Mouse (Mus musculus): Measurements from ENCODE around the gene Rdm1.
"Not testable (repeated sequence)": the region's sequence is repeated elsewhere in the genome, so short reads cannot be mapped to it uniquely, and the experiment has no call there.

The Rdm1 gene

DNA sequence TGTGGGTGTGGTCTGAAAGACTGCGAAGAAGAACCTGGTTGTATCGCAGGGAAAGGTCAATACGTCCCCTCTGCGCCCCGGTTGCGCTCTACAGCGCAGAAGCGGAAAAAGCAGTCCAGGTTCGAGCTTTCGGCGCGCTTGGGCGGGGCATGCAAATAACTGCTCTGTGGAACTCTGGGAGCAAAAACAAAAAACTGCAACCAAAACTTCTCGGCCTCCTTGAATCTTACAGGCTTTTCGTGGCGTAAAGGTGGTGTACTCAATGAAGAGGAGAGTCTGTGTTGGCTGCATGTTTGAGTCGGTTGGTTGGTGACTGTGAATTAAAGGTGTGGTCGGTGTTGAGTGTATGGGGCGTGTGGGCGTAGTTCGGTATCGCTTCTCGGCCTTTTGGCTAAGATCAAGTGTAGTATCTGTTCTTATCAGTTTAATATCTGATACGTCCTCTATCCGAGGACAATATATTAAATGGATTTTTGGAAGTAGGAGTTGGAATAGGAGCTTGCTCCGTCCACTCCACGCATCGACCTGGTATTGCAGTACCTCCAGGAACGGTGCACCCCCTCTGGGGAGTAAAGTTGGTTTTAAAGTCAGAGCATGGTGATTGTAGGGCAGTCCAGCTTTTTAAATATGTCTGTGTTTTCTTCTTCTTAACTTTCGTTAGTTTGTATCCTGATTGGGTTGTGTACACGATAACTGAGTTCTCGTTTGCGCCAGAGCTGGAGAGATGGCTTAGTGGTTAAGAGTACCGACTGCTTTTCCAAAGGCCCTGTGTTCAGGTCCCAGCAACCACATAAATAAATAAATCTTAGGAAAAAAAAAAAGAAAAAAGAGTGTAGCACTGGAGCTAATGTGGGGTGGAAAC lies at the start of gene Rdm1:
TSS of gene Rdm1 (plus strand) at position 201 of the 862 bp plus-strand sequence.
- DNase-seq: peak; percentile 90 to 92

DNA sequence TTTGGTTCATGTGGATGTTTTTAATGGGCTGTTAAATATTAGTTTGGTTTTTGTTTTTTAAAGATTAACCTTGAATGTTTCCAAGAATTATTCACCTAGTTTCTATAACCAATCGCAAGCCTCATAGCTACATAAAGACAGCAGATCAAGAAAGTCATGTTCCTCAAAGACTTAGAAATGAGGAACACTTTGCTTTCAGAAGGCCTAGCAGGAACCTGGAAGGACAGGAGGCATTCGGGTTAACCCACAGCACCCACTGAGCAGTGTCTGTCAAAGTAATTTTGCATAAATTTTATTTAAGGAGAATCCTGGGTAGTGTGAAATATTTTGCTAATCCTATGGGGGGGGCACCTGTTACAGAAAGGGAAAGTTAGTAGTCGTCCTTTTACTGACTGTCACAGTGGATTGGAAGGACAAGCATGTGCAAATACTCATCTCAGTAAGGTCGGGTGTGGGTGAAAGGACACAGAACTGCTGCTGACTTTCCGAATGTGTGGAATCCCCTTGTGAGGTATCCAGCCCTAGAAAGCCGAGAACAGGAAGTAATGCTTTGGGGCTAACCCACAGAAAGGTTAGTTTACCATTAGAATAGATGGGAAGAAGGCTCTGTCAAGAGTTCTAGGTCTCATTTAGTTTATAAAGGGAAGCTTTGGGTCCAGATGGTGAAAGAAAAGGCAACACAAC lies 45.8 kb upstream of the Rdm1 start:
- no peak for DNase-seq

DNA sequence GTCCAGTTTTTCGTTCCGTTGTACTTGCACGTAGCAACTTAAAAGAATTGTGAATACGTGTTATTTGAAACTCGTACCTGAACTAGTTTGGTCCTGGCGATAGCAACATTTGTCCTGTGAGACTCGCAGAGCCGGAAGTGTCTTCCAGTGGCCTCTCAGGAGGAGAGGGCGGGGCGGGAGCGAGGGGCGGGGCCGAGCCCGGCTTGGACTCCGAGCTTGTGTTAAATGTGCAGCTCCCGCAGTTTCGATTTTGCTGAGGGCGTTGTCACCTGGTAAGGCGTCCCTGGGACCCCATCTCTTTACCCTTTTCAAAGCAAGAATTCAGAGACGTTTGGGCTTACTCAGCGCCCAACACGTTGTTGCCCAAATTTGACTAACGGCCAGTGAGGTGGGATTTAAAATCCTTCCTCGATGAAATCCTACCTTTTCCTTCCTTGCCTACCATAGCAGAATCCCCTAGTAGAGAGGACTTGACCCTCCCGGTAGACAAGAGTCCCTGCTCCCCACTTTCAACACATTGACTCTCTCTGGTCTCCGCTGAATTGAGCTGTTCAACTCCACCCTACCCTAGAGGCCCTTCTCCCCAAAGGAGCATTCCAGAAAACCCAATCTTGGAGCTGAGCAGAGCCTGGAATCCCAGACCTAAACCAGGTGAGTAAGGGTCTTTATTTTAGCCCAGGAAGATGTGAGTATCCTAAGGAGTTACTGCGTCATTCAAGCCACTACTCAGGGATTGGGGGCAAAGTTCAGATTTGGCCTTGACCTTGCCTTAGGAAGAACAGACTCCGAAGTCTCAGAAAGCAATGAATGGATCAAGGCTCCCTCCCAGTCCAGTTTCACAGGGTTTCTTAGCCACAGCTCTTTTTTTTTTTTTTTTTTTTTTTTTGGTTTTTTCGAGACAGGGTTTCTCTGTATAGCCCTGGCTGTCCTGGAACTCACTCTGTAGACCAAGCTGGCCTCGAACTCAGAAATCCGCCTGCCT lies 44.6 kb upstream of the Rdm1 start, which contains the start of gene Tmem106a:
TSS of gene Tmem106a (plus strand) at position 189 of the 982 bp plus-strand sequence.
- peak; percentile 86 to 90 for DNase-seq

DNA sequence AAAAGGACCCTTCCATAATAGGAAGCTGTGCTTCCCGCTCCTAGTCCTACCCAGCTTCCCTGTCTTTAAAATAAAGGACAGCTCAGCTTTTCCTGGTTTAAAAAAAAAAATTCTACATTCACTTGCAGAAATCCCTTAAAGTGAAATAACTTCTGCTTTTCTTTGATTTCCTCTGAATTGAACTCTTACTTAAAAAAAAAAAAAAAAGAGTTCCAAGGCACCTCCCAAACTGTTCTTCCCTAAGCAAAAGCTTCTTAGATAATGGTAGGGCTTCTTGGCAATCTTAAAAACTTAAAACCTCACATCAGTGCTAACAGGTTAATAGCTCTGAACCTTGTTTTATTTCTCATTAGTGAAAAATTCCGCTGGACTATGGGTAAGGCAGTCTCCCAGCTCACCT lies 43.8 kb upstream of the Rdm1 start:
- DNase-seq: no peak

DNA sequence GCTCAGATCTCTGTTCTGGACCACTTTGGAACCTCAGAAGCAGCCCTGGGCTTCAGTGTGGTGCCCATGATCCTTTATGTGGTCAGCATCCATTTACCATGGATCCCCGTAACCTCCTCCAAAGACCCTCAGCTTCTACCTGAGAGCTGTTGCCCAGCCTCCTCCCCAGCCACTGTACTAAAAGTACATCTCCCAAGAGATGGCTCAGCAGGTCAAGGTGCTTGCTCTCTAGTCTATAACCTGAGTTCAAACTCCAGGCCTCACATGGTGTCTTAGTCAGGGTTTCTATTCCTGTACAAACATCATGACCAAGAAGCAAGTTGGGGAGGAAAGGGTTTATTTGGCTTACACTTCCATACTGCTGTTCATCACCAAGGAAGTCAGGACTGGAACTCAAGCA lies 42.0 kb upstream of the Rdm1 start:
- peak; percentile 60 to 73 for DNase-seq

DNA sequence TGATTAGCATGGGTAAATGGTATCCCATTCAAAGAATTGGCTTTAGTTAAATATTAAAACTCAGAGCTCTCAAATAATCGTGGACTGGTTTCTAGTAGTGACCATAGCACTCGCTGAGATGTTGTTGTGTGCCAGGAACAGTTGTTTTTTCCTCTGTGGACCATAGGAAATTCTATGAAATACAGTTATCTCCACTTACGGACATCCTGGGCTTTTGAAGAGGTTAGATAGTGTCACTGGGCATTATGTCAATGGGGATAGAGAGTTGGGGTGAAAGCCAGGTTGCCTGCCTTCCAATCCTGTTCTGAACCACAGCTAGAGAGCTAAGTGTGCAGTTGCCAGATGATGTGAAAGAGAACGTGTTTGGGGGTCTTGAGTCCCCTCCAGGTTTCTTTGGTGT lies 41.2 kb upstream of the Rdm1 start:
- no peak for DNase-seq

DNA sequence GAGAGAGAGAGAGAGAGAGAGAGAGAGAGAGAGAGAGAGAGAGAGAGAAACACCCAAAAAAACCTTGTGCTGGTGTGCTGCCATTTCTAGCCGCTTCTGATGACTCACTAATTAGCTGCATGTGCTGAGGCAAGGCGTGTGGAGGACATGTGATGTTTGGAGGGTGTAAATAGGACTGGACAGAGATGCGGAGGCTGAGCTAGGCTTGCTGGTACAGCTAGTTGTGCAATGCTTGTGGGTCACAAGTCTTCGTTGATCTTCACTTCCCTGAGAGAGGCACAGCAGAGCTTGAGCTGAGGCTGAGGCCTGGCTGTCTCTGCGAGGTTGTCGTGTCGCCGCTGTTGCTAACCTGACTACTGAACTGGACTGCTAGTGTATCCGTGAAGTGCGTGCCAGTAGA lies 39.3 kb upstream of the Rdm1 start:
- DNase-seq: peak in 1 of 2 experiments; percentile 43

DNA sequence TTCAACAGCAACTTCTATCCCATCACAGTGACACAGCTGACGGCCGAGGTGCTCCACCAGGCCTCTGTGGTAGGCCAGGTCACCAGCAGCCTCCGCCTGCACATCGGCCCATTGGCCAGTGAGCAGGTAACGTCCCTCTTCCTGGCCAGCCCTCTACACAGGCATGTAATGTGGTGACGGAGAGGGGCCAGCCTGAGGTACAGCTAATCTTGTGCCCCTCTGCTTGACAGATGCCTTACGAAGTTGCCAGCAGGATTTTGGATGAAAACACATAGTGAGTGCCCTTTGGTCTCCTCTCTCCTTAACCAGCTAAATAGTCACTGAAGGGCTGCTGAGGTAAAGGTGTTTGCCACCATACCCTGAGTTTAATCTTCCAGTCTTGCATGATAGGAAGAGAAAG lies 38.1 kb upstream of the Rdm1 start:
- DNase-seq: peak in 1 of 2 experiments; percentile 40

DNA sequence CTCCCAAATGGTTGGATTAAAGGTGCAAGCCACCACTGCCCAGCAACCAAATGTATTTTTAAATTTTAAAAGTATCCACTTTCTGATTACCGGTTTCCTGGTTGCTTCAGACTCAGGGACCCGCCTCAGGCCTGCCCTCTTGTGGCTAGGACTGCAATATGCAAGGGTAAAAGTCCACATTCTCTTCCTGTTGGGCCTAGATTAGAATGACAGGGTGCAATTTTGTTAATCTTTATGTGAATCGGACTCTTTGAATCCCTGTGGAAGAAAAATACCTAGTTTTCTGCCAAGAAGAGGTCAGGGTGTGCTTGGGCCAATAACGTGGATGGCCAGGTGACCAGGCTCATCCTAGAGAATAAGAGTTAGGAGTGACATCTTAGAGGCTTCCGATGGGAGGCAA lies 37.6 kb upstream of the Rdm1 start:
- peak; percentile 84 to 85 for DNase-seq

DNA sequence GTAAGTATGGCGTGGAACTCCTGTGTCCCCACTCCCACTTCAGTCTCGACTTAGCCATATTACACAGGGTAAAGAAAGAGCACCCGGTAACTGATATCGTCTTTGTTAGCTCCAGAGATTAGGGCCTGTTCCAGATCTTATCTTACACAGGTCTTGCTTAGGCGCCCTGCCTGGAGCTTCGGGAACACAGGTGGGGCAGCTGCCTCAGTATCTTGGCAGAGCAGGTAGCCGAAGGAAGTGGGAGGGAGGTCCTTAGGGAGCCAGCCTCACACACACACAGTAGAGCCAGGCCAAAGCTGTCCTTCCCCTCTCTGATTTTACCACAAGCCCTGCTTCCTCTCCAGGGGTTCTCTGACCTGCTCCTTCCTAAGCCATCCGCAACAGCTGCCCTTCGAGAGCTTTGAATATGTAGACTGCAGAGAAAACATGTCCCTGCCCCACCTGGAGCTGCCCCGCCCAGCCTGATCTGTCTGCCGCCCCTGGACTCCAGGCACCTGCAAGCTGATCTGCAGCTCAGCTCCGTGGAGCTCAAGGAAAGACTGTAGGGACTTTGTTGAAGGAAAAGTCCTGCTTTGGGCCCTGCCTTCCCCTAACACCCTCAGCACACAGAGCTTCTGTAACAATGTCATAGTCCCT lies 36.9 kb upstream of the Rdm1 start:
- DNase-seq: no peak

DNA sequence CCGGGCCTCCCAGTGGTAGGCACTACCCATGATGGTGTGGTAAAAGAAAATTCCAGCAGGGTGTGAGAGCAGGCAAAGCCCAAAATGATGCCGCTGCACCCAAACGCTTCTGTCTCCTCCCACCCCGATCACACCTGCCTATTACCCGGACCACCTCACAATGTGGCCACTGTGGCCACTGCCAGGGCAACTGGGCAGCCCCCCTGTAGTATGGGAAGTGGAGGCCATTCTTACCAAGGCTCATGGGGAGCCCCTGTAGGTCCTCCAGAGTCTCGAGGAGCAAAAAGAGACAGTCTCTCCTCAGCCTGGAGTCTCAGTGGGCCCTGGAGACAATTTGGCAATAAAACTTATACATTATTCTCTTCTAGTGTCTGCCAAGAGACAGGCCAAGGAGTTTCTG lies 27.8 kb upstream of the Rdm1 start, which contains the start of gene Gm11634:
TSS of gene Gm11634 (minus strand) at position 101 of the 400 bp plus-strand sequence.
- no peak for DNase-seq

DNA sequence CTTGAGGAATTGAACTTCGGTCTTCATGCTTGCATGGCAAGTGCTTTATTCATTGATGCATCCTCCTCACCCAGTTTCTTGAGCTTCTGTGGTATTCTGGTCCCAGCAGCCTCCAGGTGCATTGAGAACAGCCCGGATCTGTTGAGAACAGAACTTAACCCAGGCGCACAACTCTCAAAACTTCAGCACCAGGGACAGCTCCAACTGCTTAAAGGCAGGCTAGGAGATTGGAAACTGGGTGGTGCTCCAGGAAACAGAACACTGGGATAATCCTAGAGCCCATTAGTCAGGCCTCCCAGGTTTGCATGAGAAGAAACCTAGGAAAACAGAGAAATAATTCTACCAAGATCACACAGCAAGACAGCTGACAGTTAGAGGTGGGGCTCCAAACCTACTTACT lies 24.5 kb upstream of the Rdm1 start:
- peak; percentile 67 to 89 for DNase-seq

DNA sequence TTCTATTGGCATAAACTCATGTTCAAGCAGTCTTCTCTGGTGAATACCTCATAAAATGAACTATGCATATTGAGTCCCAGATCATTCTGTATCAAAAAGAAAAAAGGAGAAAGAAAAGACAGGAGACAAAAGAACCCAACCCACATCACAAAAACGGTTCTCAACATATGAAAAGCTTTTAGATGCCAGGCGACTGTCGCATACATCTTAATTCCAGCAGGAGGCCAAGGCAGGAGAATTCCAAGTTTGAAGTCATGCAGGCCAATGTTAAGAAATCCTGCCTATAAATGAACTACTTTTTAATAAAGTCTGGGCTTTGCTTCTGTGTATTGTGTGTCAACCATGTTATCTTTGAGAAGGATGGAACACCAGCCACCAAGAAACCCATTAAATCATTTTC lies 22.9 kb upstream of the Rdm1 start:
- DNase-seq: no peak

DNA sequence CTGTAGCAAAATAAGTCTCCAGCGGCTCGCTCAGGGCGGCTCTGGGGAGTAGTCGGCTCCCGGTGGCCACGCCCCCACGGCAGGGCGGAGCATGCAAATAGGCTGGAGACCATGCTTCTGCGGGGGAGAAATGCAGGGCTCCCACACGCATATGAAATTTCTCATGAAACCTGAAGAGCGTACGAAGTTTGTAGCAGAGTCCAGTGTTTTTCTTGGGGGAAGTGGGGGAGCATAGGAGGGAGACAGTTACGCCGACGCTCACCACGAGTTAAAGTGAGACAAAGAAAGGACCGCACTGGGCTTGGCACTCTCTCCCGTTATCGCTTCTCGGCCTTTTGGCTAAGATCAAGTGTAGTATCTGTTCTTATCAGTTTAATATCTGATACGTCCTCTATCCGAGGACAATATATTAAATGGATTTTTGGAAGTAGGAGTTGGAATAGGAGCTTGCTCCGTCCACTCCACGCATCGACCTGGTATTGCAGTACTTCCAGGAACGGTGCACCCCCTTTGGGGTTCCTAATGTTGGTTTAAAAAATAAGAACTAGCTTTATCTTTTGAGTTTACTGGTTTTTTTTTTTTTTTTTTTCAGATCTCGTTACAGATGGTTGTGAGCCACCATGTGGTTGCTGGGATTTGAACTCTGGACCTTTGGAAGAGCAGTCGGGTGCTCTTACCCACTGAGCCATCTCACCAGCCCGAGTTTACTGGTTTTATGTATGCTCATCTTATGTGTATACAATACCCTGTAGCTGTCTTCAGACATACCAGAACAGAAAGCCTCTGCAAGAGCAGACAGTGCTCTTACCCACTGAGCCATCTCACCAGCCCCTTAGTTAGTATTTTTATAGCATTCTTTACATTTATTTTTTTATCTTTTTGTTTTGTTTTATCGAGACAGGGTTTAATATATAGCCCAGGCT lies 22.2 kb upstream of the Rdm1 start:
- peak; percentile 87 to 95 for DNase-seq

DNA sequence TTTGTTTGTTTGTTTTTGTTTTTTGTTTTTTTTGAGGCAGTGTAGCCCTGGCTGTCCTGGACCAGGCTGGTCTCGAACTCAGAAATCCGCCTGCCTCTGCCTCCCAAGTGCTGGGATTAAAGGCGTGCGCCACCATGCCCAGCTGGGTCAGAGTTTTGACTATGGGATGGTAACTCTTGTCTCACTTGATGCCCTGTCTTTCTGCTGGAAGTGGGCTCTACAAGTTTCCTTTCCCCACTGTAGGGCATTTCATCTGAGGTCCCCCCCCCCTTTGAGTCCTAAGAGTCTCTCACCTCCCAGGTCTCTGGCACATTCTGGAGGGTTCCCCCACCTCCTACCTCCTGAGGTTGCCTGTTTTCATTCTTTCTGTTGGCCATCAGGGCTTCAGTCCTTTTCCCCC lies 19.9 kb upstream of the Rdm1 start:
- not testable (repeated sequence) for DNase-seq

DNA sequence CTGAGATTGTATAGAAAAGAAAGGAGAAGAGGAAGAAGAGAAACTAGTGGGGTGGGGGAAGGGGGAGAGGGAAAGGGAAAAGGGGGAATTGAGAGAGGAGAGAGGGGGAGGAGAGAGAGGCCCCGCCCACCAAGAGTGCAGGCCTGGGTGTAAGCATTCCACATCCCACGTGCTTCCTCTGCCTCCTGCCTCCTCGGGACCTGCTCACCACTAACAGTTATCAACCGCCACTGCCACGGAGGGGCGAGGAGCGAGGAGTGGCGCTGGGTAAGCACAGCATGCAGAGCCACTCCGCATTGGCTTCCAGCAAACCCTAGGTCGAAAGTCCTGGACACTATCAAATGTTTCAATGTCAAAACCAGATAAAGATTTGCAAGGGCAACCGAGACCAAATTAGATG lies 16.6 kb upstream of the Rdm1 start:
- DNase-seq: no peak

DNA sequence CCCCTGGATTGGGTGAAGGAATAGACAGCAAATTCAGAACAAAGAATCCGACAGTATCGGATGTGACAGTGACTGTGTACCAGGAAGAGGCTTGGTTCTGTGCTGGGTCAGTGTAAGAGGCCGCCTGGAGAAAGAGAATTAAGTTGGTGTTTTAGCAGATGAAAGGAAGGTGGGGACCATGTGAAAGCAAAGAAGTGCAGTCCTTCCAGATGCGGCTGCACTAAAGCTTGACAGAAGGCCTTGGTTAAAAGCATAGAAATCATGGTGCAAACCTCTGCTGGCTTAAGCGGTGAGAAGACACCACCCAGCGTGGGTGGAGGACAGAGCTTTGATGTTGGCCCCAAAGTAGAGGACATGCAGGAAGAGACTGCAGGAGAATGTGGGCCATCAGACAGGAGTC lies 13.4 kb upstream of the Rdm1 start:
- DNase-seq: no peak

DNA sequence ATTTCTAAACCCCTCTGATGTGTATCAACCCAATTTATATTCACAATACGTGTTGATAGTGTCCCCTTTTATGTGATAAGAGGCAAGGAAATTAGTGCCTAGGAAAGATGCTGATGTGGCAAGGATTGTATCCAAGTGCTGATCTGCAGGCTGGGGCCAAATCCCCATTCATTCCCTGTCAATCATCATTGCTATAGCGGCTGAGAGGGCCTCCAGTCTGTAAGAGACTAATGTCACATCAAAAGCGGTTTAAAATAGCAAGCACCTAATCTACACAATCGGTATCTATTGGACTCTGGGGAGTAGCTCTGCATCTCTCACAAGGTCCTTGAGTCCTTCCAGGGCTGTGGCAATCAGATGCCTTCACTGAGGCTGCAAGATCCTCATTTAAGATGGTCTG lies 12.9 kb upstream of the Rdm1 start:
- no peak for DNase-seq

DNA sequence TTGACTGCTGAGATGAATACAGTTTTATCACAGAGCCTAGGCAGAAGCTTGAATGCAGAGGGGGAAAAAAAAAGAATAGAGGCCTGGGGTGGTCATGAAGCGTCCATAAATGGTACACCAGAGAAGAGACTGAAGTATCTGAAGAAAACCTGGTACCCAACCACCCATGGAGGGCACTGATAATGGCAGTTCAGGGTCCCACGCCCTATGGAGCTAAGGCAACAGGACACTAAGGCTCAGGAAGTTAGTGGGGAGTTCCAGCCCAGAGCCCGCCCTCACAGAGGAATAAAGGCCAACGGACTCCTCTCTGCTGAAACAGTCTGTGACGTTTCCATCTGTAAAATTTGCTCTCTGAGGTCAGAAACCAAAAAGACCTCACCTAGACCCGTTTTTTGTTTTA lies 11.6 kb upstream of the Rdm1 start:
- no peak for DNase-seq

DNA sequence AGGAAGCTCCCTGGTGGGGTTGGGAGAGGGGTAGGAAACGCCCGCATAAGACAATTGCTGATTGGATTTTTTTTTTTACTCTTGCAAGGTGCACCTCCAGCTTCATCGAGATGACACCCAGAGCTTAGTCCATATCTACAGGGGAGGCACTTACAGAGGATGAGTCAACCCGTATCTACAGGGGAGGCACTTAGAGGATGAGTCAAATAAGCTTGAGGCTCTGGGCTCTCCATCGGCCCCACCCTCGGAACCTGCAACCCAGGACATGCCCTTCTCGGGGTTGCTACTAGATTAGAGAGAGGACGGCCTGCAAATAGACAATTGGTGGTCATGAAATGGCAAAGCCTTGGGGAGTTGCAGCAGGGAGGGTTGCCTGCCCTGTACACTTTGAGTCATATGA lies 10.9 kb upstream of the Rdm1 start:
- no peak for DNase-seq

Measured in kidney, postnatal 36 days (tissue).